Mouse (Mus musculus) midbrain, embryonic 10.5 days (tissue): ENCODE results near the gene Sgms2. TPM values are rescaled to one million over a fixed set of nuclear protein-coding genes. Genes with fewer than 3 reads are reported as not detected.

Experiments
- DNase-seq: peaks from one replicate; pipeline ENCODE4 v3.0.0-alpha.2; 2017; ENCODE audit warnings: low spot score
- H3K27ac ChIP-seq: fragments of 300-500 bp; sonication (generic); replicated peaks from 2 replicates; pipeline ENCODE4 v1.5.1; 2016; ENCODE audit warnings: mild to moderate bottlenecking
- H3K27me3 ChIP-seq: fragments of 300-500 bp; sonication (generic); 2 replicates; pipeline ENCODE4 v1.6.1; 2016; ENCODE audit warnings: low read depth, mild to moderate bottlenecking; ENCODE audit not compliant: poor library complexity, severe bottlenecking
- H3K36me3 ChIP-seq: fragments of 300-500 bp; sonication (generic); 2 replicates; pipeline ENCODE4 v1.6.1; 2016; ENCODE audit warnings: mild to moderate bottlenecking, moderate library complexity
- H3K4me1 ChIP-seq: fragments of 300-500 bp; sonication (generic); 2 replicates; pipeline ENCODE4 v1.6.1; 2016
- H3K4me3 ChIP-seq: fragments of 300-500 bp; sonication (generic); 2 replicates; pipeline ENCODE4 v1.5.1; 2016; ENCODE audit warnings: mild to moderate bottlenecking, moderate library complexity
- H3K9me3 ChIP-seq: fragments of 300-500 bp; sonication (generic); replicated peaks from 2 replicates; pipeline ENCODE4 v1.6.1; 2016; ENCODE audit warnings: mild to moderate bottlenecking
- WGBS: fragments of 180-500 bp; shearing (Covaris S2); methylation state at CpG from one replicate; pipeline ENCODE4 v1.1.7; 2016; 5-methylcytosine and 5-hydroxymethylcytosine counted together
- polyA plus RNA-seq: library from polyadenylated mRNA; unstranded; fragments of >200 nt; fragmentation: Nextera tagmentation; extraction: Ambion mirVana; gene quantifications from 2 replicates; pipeline ENCODE4 v1.2.1, GENCODE M21; 2016

Gene Sgms2
- polyA plus RNA-seq, result 0.48 and 0.59 TPM in 2 replicates

- peaks cover 21% of the 10 kb centered on the region for H3K4me1 ChIP-seq
- peaks cover 77% of the 10 kb centered on the region for H3K27me3 ChIP-seq
- WGBS, result 85% methylated on average over 2 of the region's 2 CpGs
- peak within 1 kb of the TSS; percentile 83 for H3K4me3 ChIP-seq
- no peak for DNase-seq
- H3K36me3 ChIP-seq, result no peaks in the 10 kb centered on the region
- H3K27ac ChIP-seq, result peak within 1 kb of the TSS; percentile 86
- H3K9me3 ChIP-seq, result no peaks in the 10 kb centered on the region
Measured at GRCm38 (mm10) chr3:131491361-131491925, at the start of gene Sgms2. Gene Sgms2, minus strand, starts transcription at chr3:131491411.

- Histone ChIP-seq H3K4me3 (no peak overlapping the region), H3K4me1 (no peaks in the 10 kb centered on the region), H3K27me3 (no peaks in the 10 kb centered on the region), H3K9me3 (no peaks in the 10 kb centered on the region), H3K36me3 (no peaks in the 10 kb centered on the region), H3K27ac (no peak overlapping the region)
- whole genome bisulfite sequencing, result 91% methylated on average over 3 of the region's 3 CpGs
- no peak for DNase-seq
Measured at GRCm38 (mm10) chr3:131525229-131525628, 34.0 kb upstream of the Sgms2 start.

DNA sequence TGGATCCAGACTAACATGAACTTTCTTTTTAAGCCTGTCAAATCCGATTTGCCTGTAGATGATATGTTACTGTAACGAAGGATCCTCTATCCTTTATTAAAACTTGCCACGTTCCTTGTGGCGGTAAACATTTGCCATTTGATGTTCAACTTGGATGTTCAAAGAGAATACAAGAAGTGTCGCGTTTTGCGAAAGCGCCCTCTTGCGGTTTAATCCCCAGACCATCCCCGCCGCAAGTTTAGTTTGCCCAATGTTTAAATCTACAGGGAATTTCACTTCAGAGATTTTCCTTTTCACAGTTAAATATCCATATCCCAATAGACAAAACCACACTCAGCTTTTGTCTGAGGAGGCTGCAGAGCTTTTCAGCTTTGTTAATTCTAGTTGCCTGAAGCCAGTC is 33.6 kb upstream of the Sgms2 start:
- Histone ChIP-seq H3K27me3 (no peaks in the 10 kb centered on the region), H3K4me3 (no peak overlapping the region), H3K9me3 (no peaks in the 10 kb centered on the region), H3K36me3 (no peaks in the 10 kb centered on the region), H3K27ac (no peak overlapping the region), H3K4me1 (no peaks in the 10 kb centered on the region)
- peak; percentile 30 for DNase-seq
- 23% methylated on average over 11 of the region's 11 CpGs for WGBS

DNA sequence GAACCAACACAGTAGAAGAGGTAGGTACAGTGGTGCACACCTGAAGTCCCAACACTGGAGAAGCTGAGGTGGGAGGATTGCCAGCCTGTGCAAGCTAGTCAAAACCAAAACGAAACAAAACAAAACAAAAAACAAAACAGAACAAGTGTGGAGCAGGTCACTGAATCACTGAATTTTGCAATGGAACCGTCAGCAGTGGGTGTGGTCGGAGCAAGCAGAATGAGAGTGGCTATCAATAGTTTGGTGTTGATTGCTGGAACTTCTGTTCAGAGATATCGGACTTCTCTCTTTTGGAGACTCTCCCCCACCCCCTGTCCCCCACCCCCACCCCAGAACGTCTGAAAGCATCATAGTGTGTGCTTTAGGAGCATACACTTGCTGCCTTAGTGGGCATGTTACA is 33.0 kb upstream of the Sgms2 start:
- Histone ChIP-seq H3K27ac (no peak overlapping the region), H3K9me3 (no peaks in the 10 kb centered on the region), H3K4me1 (no peaks in the 10 kb centered on the region), H3K36me3 (no peaks in the 10 kb centered on the region), H3K4me3 (no peak overlapping the region), H3K27me3 (no peaks in the 10 kb centered on the region)
- DNase-seq, result no peak
- 77% methylated on average over 5 of the region's 5 CpGs for WGBS

DNA sequence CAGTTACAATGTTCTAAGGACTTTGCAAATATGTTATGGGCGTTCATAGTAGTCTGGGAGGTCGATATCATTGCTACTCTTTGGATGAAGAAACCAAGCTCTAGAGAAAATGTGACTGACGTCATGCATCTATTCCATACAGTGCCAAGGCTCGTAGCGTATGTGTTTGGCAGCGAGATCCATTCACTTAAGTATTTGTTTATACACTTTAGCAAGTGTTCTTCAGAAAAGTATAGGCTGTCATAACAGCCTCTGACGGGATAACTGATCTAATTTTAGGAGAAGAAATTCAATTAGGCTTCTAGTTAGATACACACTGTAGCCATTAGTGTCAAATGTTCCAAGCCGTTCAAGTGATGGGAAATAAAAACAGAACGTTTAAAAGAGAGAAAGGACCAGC is 32.5 kb upstream of the Sgms2 start:
- WGBS, result 87% methylated on average over 9 of the region's 9 CpGs

GRCm38 (mm10) chr3:131522243-131522642 is 31.0 kb upstream of the Sgms2 start:
- no peak for DNase-seq
- H3K27ac ChIP-seq, result no peak overlapping the region
- 91% methylated on average over 7 of the region's 7 CpGs for WGBS
- H3K9me3 ChIP-seq, result no peaks in the 10 kb centered on the region
- H3K4me3 ChIP-seq, result no peak overlapping the region
- H3K27me3 ChIP-seq, result no peaks in the 10 kb centered on the region
- no peaks in the 10 kb centered on the region for H3K4me1 ChIP-seq
- H3K36me3 ChIP-seq, result no peaks in the 10 kb centered on the region

More for the DNA sequence above, 32.5 kb upstream of the Sgms2 start:
- H3K4me3 ChIP-seq, result no peak overlapping the region
- H3K27me3 ChIP-seq, result no peaks in the 10 kb centered on the region
- no peak overlapping the region for H3K27ac ChIP-seq
- no peaks in the 10 kb centered on the region for H3K9me3 ChIP-seq
- DNase-seq, result no peak
- no peaks in the 10 kb centered on the region for H3K4me1 ChIP-seq
- no peaks in the 10 kb centered on the region for H3K36me3 ChIP-seq

DNA sequence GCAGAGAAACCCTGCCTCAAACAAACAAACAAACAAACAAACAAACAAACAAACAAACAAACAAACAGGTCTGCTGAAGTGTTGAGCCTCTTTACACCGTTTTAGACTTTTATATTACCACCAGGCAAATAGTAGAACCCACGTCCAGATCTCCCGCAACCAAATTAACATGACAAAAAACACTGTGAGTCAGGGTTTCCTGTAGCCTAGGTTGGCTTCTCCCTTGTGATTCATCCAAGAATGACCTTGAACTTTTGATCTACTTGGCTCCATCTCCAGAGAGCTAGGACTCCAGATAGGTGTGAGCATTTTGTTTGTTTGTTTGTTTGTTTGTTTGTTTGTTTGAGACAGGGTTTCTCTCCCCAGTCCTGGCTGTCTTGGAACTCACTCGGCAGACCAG is 30.0 kb upstream of the Sgms2 start:
- Histone ChIP-seq H3K27me3 (no peaks in the 10 kb centered on the region), H3K4me1 (no peaks in the 10 kb centered on the region), H3K9me3 (no peaks in the 10 kb centered on the region), H3K36me3 (no peaks in the 10 kb centered on the region), H3K4me3 (no peak overlapping the region), H3K27ac (no peak overlapping the region)
- DNase-seq, result no peak
- 71% methylated on average over 4 of the region's 4 CpGs for WGBS

GRCm38 (mm10) chr3:131517756-131518155 is 26.5 kb upstream of the Sgms2 start:
- Histone ChIP-seq H3K27me3 (no peaks in the 10 kb centered on the region), H3K4me1 (no peaks in the 10 kb centered on the region), H3K9me3 (no peaks in the 10 kb centered on the region), H3K36me3 (no peaks in the 10 kb centered on the region), H3K27ac (no peak overlapping the region), H3K4me3 (no peak overlapping the region)
- DNase-seq, result no peak
- 76% methylated on average over 6 of the region's 6 CpGs for WGBS

- no peaks in the 10 kb centered on the region for H3K4me1 ChIP-seq
- no peaks in the 10 kb centered on the region for H3K9me3 ChIP-seq
- no peak overlapping the region for H3K27ac ChIP-seq
- no peak for DNase-seq
- 90% methylated on average over 7 of the region's 7 CpGs for WGBS
- H3K36me3 ChIP-seq, result no peaks in the 10 kb centered on the region
- no peaks in the 10 kb centered on the region for H3K27me3 ChIP-seq
- H3K4me3 ChIP-seq, result no peak overlapping the region
Measured at GRCm38 (mm10) chr3:131516332-131516999, 25.3 kb upstream of the Sgms2 start.

DNA sequence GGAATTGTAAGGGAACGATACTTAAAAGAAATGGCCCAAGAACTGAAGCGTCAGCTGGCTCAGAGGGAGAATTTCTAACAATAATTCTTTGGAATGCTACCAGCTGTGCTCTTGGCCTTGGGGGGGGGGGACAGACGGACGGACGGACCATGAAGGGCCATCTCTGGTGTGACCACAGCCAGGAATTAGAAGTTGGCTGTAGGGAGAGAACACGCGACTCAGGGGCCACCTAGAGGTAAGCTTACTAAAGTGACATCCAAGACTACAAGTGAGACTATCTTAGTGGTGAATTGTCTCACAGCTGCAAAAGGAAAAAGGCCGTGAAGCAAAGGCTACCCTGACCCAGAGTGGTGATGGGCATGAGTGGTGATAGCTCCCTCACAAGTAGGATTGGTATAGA is 20.4 kb upstream of the Sgms2 start:
- DNase-seq, result no peak

DNA sequence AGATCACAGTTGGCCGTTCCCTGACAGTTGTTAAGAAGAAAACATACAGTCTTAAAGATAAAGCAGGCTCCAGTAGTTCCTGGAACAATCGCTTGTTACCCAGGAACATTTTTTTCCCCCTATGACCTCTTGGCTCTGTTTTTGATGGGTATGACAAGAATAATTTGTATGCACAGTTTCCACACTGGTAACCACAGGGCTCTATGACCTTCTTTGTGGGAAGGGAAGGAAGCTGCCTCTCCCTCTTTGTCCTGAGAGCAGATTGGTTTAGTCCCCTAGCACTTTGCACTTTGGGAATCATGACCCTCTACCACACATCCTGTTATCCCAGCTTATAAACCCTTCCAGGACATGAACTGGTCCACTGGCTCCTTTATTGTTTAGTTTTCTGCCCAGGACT is 16.8 kb upstream of the Sgms2 start:
- no peak overlapping the region for H3K4me3 ChIP-seq
- no peaks in the 10 kb centered on the region for H3K27me3 ChIP-seq
- H3K36me3 ChIP-seq, result no peaks in the 10 kb centered on the region
- H3K27ac ChIP-seq, result no peak overlapping the region
- no peaks in the 10 kb centered on the region for H3K9me3 ChIP-seq
- no peaks in the 10 kb centered on the region for H3K4me1 ChIP-seq
- 89% methylated on average over 2 of the region's 2 CpGs for WGBS
- no peak for DNase-seq

More for the DNA sequence above, 20.4 kb upstream of the Sgms2 start:
- Histone ChIP-seq H3K27ac (no peak overlapping the region), H3K9me3 (no peaks in the 10 kb centered on the region), H3K27me3 (no peaks in the 10 kb centered on the region), H3K4me3 (no peak overlapping the region), H3K36me3 (no peaks in the 10 kb centered on the region), H3K4me1 (no peaks in the 10 kb centered on the region)
- WGBS, result 61% methylated on average over 8 of the region's 8 CpGs

DNA sequence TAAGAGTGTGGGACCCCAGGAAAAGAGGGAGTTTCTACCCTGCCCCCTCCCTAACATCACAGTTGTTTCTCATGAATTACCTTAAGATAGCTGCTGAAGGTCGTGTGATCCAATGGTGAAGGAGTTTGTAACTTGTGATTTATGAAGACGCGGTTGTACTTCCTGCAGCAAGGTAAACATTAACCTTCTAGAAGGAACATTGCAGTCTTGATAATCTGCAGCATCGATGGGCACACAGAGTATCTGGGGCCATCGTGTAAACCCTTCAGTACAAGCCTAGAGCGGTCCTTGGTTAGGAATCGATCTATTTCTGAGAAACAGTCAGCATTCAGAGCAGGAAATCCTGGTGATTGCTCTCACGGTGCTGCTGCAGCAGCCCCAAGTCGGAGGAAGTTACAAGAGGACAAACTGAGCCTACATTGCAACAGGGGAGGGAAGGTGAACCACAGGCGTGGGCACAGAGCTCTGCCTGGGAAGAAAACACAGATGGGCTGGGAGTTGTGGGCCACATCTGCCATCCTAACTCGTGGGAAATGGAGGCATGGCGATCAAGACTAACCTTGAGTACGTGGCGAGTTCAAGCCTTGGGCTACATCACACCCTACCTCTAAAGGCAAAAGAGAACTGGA is 13.5 kb upstream of the Sgms2 start:
- Histone ChIP-seq H3K36me3 (no peaks in the 10 kb centered on the region), H3K27ac (no peak overlapping the region), H3K4me3 (no peak overlapping the region), H3K9me3 (no peaks in the 10 kb centered on the region), H3K4me1 (0 out of 2 replicates have a peak, but pooled peaks cover 6% of the 10 kb centered on the region), H3K27me3 (no peaks in the 10 kb centered on the region)
- DNase-seq, result no peak
- WGBS, result 90% methylated on average over 14 of the region's 14 CpGs

DNA sequence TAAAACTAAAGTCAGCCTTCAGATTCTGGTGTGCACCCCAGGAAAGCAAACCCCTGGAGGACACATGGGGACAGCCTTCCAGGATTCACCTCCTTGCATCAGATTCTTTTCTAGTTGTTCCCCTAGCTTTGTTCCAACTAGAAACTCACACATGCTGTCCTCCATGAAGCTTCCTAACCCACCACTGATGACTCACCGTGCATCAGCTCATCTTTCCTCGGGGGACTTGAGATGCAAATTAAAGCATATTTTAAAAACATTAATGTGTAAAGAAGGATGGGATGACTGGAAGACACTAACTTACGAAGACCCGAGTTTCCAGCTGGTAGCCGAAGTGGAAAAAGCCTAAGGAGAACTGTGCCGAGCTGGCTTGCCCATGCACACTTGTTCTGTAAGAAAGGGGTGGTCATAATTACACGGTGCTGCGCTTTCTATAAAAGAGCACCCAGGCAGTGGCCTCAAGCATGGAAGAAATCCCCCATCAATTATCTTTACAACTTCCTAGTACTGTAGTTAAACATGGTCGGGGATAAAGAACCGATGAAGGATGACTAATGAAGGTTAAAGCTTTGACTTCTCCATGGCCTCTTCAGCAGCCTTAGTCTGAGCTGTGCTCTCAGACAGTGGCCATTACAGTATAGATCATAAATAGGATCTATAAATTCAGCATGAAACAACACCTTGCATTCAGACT is 10.6 kb upstream of the Sgms2 start:
- 75% methylated on average over 10 of the region's 10 CpGs for WGBS
- no peak overlapping the region for H3K4me3 ChIP-seq

More for the DNA sequence above, 10.6 kb upstream of the Sgms2 start:
- no peak overlapping the region for H3K27ac ChIP-seq
- H3K9me3 ChIP-seq, result no peaks in the 10 kb centered on the region
- peaks cover 6% of the 10 kb centered on the region; the same call in 1 of the 2 replicates for H3K4me1 ChIP-seq
- no peaks in the 10 kb centered on the region for H3K27me3 ChIP-seq
- no peaks in the 10 kb centered on the region for H3K36me3 ChIP-seq
- DNase-seq, result no peak
